Mouse (Mus musculus): ENCODE measurements around the gene Ugt1a10. TPM values are rescaled to one million over a fixed set of nuclear protein-coding genes. Genes with fewer than 3 reads are reported as not detected.

Ugt1a10 gene
- polyA plus RNA-seq, 1 experiment from 2014 or later = 0.14 TPM

DNA sequence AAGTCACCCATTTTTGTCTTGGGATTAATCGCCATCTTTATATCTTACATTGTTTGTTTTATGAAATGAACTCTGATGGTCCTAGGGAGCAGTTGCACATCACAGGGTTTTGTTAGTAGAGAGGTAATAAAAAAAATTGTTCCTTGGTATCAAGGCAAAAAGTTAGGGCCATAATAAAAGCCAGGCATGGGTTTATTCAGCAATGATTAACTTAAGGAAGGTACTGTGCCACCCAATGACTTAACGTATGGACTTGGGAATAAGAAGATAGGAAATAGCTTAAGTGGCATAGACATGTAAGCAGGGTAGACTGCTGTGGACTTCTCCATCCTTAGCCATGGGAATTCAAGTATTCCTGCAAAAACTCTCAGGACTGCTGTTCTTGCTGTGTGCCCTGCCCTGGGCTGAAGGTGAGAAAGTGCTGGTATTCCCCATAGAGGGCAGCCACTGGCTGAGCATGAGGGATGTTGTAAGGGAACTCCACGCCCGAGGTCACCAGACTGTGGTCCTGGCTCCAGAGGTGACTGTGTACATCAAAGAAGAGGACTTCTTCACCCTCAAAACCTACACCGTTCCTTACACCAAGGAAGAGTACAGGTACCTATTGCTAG lies 131.2 kb downstream of the Ugt1a10 start:
- in situ Hi-C loops (cut with MboI; ENCODE audit: low pct_unique_long_range_greater_than_20kb) = no loop called here
- H3K27me3 ChIP-seq = peaks cover 4% of the 10 kb centered on the region
- ATAC-seq = no peak
- ChIA-PET CTCF (no interaction called here), POLR2A (no interaction called here)
- no peak for DNase-seq (ENCODE audit: low read depth, low spot score)
- TF ChIP-seq CTCF (IDR thresholded peaks at IDR 0.05) = no peak

DNA sequence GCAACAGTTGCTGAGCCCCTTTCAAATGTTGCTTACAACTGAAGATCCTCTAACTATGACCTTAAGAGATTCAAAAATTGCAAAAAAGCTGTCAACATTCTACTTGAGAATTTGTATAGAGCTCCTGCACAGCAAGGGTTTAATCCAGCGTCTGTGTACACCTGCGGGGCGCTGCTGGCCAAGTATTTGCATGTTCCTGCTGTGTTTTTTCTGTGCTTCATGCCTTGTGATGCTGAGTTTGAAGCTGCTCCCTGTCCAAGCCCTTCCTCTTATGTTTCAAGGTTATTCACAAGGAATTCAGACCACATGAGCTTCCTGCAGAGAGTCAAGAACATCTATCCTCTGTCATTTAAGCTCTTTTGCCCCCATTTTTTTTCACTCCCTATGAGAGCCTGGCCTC lies 136.9 kb downstream of the Ugt1a10 start:
- DNase-seq (ENCODE audit: low read depth, low spot score) (no peak), ATAC-seq (no peak)
- CTCF ChIA-PET = interaction anchor here (1.0 kb wide), 1 partner anchor 14 kb away, joined by 3 read pairs; no protein-coding TSS in a partner anchor
- no peaks in the 10 kb centered on the region for H3K27me3 ChIP-seq
- POLR2A ChIA-PET = no interaction called here
- no peak for TF ChIP-seq CTCF (IDR thresholded peaks at IDR 0.05)
- in situ Hi-C loops (cut with MboI; ENCODE audit: low pct_unique_long_range_greater_than_20kb) = no loop called here

DNA sequence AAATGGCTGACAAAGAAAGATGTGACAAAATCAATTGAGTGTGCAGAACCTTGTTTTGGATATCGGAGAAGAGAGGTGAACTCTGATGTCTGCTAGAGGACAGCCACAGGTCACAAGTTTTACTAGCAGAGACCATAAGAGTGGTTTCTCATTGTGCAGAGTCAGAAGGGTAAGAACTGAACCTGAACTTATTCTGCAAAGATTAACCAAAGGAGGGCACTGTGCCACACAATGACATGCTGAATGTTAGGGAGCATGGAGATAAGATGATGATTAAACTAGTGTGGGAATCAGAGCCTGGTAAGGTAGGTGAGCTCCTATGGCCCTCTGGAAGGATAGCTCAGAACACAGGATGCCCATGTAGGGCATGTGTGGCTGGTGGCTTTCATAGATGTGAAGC lies 140.5 kb downstream of the Ugt1a10 start:
- no peak for TF ChIP-seq CTCF (IDR thresholded peaks at IDR 0.05)
- DNase-seq (ENCODE audit: low read depth, low spot score) (peak; percentile 39), ATAC-seq (peak; percentile 54)
- CTCF ChIA-PET = interaction anchor here (1.0 kb wide), 1 partner anchor 26 kb away, joined by 3 read pairs; no protein-coding TSS in a partner anchor
- in situ Hi-C loops (cut with MboI; ENCODE audit: low pct_unique_long_range_greater_than_20kb) = no loop called here
- no peaks in the 10 kb centered on the region for H3K27me3 ChIP-seq
- POLR2A ChIA-PET = no interaction called here

DNA sequence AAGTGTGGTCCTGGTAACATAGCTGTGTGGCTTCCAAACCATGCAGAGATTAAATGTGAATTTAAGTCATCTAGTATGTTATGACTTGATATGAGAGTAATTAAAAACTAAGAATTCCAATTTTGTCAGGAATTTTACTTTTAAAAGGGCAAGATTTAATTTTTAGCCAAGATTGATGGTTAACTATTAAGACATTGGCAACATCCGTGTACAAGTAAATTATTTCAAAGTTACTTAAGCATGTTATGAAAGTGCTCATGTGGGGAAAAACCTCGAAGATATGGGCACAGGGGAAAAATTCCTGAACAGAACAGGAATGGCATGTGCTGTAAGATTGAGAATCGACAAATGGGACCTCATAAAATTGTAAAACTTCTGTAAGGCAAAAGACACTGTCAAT lies 142.3 kb downstream of the Ugt1a10 start:
- CTCF ChIA-PET = no interaction called here
- POLR2A ChIA-PET = no interaction called here
- in situ Hi-C loops (cut with MboI; ENCODE audit: low pct_unique_long_range_greater_than_20kb) = no loop called here
- no peaks in the 10 kb centered on the region for H3K27me3 ChIP-seq
- TF ChIP-seq CTCF (IDR thresholded peaks at IDR 0.05) = no peak
- ATAC-seq = no peak
- no peak for DNase-seq (ENCODE audit: low read depth, low spot score)

DNA sequence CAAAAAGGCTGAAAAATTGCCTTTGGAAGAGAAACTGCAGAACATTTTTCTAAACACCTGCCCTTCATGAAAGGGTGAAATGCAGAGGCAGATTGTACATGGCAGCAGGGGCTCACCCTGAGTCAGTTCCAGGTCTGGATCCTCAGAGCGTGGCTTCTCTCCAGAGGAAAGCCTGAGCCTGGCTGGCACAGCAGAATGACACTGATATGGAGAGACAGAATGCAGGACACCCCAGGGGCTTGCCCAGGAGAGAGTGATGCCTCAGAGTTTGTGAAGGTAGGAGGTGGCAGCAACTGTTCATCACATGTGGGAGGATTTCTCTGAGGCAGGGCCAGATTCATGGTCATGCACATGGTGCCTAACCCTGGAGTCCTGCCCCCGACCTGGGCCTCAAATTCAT lies 144.8 kb downstream of the Ugt1a10 start:
- CTCF ChIA-PET = no interaction called here
- TF ChIP-seq CTCF (IDR thresholded peaks at IDR 0.05) = no peak
- POLR2A ChIA-PET = interaction anchor here (0.6 kb wide), 1 partner anchor 445 kb away, joined by 4 read pairs; the partner anchor contains the start of gene Atg16l1
- in situ Hi-C loops (cut with MboI; ENCODE audit: low pct_unique_long_range_greater_than_20kb) = no loop called here
- DNase-seq (ENCODE audit: low read depth, low spot score) (no peak), ATAC-seq (no peak)
- no peaks in the 10 kb centered on the region for H3K27me3 ChIP-seq

DNA sequence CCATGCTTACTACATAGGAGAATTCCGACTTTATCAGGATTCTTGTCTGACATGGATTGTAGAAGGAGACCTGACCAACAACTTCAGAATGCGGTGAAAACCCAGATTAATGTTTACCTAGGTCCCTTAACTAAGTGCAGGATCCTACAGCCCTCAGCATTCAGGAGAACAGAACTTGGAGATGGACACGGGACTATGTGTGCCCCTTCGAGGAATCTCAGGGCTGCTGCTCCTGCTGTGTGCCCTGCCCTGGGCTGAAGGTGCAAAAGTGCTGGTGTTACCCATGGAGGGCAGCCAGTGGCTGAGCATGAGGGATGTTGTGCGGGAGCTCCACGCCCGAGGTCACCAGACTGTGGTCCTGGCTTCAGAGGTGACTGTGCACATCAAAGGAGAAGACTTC lies 145.3 kb downstream of the Ugt1a10 start, which contains the start of gene Ugt1a2:
Gene Ugt1a2 (plus strand): TSS at position 146 of the 400 bp plus-strand sequence.
- ChIA-PET CTCF (interaction anchor here (1.4 kb wide), 1 partner anchor 11 kb away, joined by 3 read pairs; the partner anchor contains the start of gene Ugt1a1), POLR2A (no interaction called here)
- TF ChIP-seq CTCF (IDR thresholded peaks at IDR 0.05) = no peak
- in situ Hi-C loops (cut with MboI; ENCODE audit: low pct_unique_long_range_greater_than_20kb) = no loop called here
- DNase-seq (ENCODE audit: low read depth, low spot score) (peak; percentile 33), ATAC-seq (no peak)
- H3K27me3 ChIP-seq = no peaks in the 10 kb centered on the region

DNA sequence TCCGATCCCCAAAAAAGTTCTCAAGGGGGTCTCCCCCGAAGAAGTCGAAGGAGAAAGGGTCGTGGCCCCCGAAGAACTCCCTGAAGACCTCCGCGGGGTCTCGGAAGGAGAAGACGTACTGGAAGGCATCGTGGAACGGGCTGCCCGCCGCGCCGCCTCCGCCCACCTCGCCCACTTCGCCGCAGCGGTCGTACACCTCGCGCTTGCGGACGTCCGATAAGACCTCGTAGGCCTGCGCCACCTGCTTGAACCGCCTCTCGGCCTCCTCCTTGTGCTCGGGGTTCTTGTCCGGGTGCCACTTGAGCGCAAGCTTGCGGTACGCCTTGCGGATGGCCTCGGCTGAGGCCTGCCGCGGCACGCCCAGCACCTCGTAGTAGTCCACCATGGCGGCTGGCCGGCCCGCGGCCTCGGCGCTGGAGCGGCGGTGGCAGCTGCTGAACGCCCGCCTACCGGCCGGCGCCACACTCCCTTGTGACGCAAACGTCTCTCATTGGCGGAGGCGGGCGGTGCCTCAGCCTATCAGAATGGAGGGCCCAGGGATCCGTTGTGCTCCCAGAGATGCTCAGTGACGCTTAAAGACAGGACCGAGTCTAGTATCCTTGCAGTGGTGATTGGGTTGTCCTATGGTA lies 150.2 kb downstream of the Ugt1a10 start, which contains the start of gene Dnajb3:
Gene Dnajb3 (minus strand): TSS at position 489 of the 629 bp plus-strand sequence.
- in situ Hi-C loops (cut with MboI; ENCODE audit: low pct_unique_long_range_greater_than_20kb) = no loop called here
- TF ChIP-seq CTCF (IDR thresholded peaks at IDR 0.05) = no peak
- ChIA-PET POLR2A (no interaction called here), CTCF (no interaction called here)
- ATAC-seq = no peak
- DNase-seq (ENCODE audit: low read depth, low spot score) = no peak
- no peaks in the 10 kb centered on the region for H3K27me3 ChIP-seq

DNA sequence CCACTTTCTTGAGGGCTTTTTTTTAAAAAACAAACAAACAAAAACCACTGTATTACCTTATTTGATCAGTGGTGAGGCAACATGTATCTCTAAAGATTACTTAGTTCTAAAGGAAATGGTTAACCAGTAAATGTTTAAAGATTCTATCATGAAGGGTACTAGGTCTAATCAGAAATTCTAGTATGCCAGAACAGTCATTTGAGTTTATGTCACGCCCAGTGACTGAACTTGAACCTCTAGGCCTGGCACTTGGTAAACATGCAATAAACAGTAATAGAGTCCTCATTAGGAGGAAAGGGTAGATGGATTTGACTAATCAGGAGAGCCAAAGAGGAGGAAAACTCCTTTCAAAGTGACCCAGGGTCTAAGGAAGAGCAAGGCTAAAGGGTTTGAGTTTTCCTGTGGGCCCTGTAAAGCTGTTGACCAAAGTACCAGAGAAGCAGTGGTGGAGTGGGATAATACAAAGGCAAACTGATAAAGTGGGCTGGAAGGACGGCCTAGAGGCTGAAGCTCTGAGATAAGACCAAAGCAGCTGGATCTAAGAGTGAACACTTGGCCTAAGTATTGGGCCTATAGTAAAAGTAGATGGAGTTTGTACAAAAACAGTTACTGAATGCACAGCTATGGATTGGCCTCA lies 151.8 kb downstream of the Ugt1a10 start:
- TF ChIP-seq CTCF (IDR thresholded peaks at IDR 0.05) = no peak
- POLR2A ChIA-PET = interaction anchor here (0.6 kb wide), 1 partner anchor 42 kb away, joined by 3 read pairs; no protein-coding TSS in a partner anchor
- CTCF ChIA-PET = no interaction called here
- no peak for DNase-seq (ENCODE audit: low read depth, low spot score)
- ATAC-seq = no peak
- no peaks in the 10 kb centered on the region for H3K27me3 ChIP-seq
- in situ Hi-C loops (cut with MboI; ENCODE audit: low pct_unique_long_range_greater_than_20kb) = no loop called here

DNA sequence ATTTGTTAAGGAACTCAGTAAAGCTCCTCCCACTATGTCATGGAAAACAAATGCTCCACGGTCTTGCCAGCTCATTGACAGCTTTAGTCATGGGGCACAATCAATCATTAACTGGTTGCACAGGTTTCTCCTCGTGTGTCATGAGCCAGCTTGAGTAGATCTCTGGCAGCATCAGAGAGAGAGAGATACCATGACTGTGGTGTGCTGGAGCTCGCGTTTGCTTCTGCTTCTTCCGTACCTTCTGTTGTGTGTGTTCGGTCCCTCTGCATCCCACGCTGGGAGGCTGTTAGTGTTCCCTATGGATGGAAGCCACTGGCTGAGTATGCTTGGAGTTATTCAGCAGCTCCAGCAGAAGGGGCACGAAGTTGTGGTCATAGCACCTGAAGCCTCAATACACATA lies 156.6 kb downstream of the Ugt1a10 start, which contains the start of gene Ugt1a1:
Gene Ugt1a1 (plus strand): TSS at position 148 of the 400 bp plus-strand sequence.
- no peak for TF ChIP-seq CTCF (IDR thresholded peaks at IDR 0.05)
- ChIA-PET POLR2A (interaction anchor here (0.7 kb wide), 1 partner anchor 997 kb away, joined by 3 read pairs; no protein-coding TSS in a partner anchor), CTCF (interaction anchor here (0.8 to 2.5 kb wide), 6 partner anchors 9 to 66 kb away, joined by 3 to 10 read pairs (median 3); partner anchors contain the start of genes Hjurp and Trpm8)
- DNase-seq (ENCODE audit: low read depth, low spot score) (no peak), ATAC-seq (no peak)
- H3K27me3 ChIP-seq = no peaks in the 10 kb centered on the region
- in situ Hi-C loops (cut with MboI; ENCODE audit: low pct_unique_long_range_greater_than_20kb) = no loop called here

DNA sequence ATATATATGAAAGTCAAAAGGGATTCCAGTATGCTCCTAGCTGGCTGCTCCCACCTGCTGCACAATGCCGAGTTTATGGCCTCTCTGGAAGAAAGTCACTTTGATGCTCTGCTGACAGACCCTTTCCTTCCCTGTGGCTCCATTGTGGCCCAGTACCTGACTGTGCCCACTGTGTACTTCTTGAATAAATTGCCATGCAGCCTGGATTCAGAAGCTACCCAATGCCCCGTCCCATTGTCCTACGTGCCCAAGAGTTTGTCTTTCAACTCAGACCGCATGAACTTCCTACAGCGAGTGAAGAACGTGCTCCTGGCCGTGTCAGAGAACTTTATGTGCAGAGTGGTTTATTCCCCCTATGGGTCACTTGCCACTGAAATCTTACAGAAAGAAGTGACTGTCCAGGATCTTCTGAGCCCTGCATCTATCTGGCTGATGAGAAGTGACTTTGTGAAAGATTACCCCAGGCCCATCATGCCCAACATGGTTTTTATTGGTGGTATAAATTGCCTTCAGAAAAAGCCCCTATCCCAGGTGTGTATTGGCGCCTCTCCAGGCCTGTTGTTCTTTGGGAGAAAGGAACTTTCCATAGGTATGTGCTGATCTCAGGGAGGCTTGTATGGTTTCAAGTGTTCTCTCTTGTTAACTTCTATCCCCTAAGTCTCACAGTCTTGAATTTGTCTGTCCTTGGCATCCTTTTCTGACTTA lies 157.3 kb downstream of the Ugt1a10 start:
- in situ Hi-C loops (cut with MboI; ENCODE audit: low pct_unique_long_range_greater_than_20kb) = no loop called here
- POLR2A ChIA-PET = no interaction called here
- ATAC-seq (no peak), DNase-seq (ENCODE audit: low read depth, low spot score) (no peak)
- CTCF ChIA-PET = interaction anchor here (0.8 to 2.5 kb wide), 6 partner anchors 10 to 65 kb away, joined by 3 to 10 read pairs (median 3); partner anchors contain the start of genes Hjurp and Trpm8
- H3K27me3 ChIP-seq = no peaks in the 10 kb centered on the region
- no peak for TF ChIP-seq CTCF (IDR thresholded peaks at IDR 0.05)

All from Patski (cell line).